Mouse (Mus musculus): ENCODE data around the gene Hrk. TPM values are rescaled to one million over a fixed set of nuclear protein-coding genes. Genes with fewer than 3 reads are reported as not detected.

Gene Hrk
- total RNA-seq (2021), result under 1 TPM; 0.50 TPM
- 0.20 and 0.53 TPM in 2 replicates for polyA plus RNA-seq (2012; rRNA removed)
- long read RNA-seq, full-length matches to known transcripts, result 2 of 2 reads
- long read RNA-seq, partial matches to known transcripts, result 0 of 2 reads
- long read RNA-seq, other reads (novel, unspliced or antisense), result 0 of 2 reads

DNA sequence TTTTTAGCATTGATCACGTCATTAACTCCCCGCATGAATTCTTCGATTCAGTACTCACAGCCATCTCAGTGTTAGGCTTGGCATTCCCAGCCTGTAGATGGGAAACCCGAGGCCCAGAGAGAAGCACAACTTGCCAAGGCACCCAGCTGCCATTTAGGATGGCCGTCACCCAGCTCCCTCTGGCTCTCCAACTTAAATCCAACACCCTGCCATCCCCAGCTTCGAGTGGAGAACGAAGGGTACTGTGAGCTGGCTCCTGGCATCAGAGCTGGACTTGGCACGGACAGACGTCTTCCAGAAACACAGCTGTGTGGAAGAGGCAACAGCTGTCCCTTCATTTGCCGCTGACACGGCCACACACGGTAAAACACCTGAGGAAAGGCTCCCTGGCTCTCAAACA is at the start of gene Hrk:
TSS of gene Hrk (plus strand) at position 68 of the 400 bp plus-strand sequence.
- no peak within 1 kb of the TSS for H3K4me3 ChIP-seq
- DNase-seq, result no peak
- no peaks in the 10 kb centered on the region for H3K4me1 ChIP-seq (ENCODE audit: control insufficient read depth, insufficient read depth, low read length)
- intact Hi-C loops (cut with DNase I), result no loop called here
- H3K9ac ChIP-seq (ENCODE audit: low read depth, low read length), result no peak within 1 kb of the TSS
- 56% methylated on average over 12 of the region's 12 CpGs for whole genome bisulfite sequencing
- no peaks in the 10 kb centered on the region for H3K79me2 ChIP-seq (replicated peaks; ENCODE audit: control insufficient read depth, insufficient read depth, low read length)
- H3K27ac ChIP-seq, result no peak within 1 kb of the TSS
- TF ChIP-seq EP300 (IDR thresholded peaks at IDR 0.05; ENCODE audit: insufficient read depth, low read depth, low read length), result no peak
- no peak for TF ChIP-seq POLR2A (IDR thresholded peaks at IDR 0.05; ENCODE audit: insufficient read depth, low read depth, low read length)
- TF ChIP-seq CTCF (IDR thresholded peaks at IDR 0.05), result no peak
- no peaks in the 10 kb centered on the region for H3K36me3 ChIP-seq (ENCODE audit: control insufficient read depth, insufficient read depth, low read length)
- H3K27me3 ChIP-seq (ENCODE audit: control insufficient read depth, insufficient read depth, low read length), result peaks cover 6% of the 10 kb centered on the region

- H3K27ac ChIP-seq, result no peak overlapping the region
- no peak overlapping the region for H3K4me3 ChIP-seq
- H3K27me3 ChIP-seq (ENCODE audit: control insufficient read depth, insufficient read depth, low read length), result no peaks in the 10 kb centered on the region
- peaks cover 2% of the 10 kb centered on the region; the same call in 1 of the 2 replicates for H3K79me2 ChIP-seq (replicated peaks; ENCODE audit: control insufficient read depth, insufficient read depth, low read length)
- intact Hi-C loops (cut with DNase I), result loop anchor here (5.0 kb wide), 1 partner anchor 39 kb away; the partner anchor contains the start of gene Fbxw8
- WGBS, result 92% methylated on average over 3 of the region's 3 CpGs
- peaks cover 1% of the 10 kb centered on the region; the same call in 1 of the 2 replicates for H3K36me3 ChIP-seq (ENCODE audit: control insufficient read depth, insufficient read depth, low read length)
- H3K4me1 ChIP-seq (ENCODE audit: control insufficient read depth, insufficient read depth, low read length), result peaks cover 3% of the 10 kb centered on the region
- no peak for TF ChIP-seq CTCF (IDR thresholded peaks at IDR 0.05)
- no peak for TF ChIP-seq EP300 (IDR thresholded peaks at IDR 0.05; ENCODE audit: insufficient read depth, low read depth, low read length)
- TF ChIP-seq POLR2A (IDR thresholded peaks at IDR 0.05; ENCODE audit: insufficient read depth, low read depth, low read length), result no peak
- no peak overlapping the region for H3K9ac ChIP-seq (ENCODE audit: low read depth, low read length)
- no peak for DNase-seq
Measured at GRCm38 (mm10) chr5:118118351-118118750, 46.1 kb upstream of the Hrk start.

DNA sequence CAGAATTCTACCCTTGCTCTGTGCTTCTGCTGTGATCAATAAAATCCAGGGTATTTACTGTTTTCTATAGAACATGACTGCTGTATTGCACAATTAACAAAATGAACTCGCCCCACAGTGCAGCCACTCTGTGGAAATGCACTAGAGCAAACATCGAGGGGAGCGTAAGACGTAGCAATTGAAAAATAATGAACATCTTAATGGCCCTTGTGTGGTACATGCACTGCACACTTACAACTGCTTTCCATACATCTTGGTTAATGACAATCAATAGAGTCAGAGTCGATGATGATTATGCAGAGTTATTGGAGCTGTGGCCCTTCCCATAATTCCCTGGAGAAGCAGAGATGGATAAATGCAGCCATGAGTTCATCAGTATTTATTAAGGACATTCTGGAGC is 45.5 kb upstream of the Hrk start:
- Histone ChIP-seq H3K79me2 (replicated peaks; ENCODE audit: control insufficient read depth, insufficient read depth, low read length) (peaks cover 2% of the 10 kb centered on the region), H3K9ac (ENCODE audit: low read depth, low read length) (no peak overlapping the region), H3K27me3 (ENCODE audit: control insufficient read depth, insufficient read depth, low read length) (no peaks in the 10 kb centered on the region), H3K27ac (no peak overlapping the region), H3K4me1 (ENCODE audit: control insufficient read depth, insufficient read depth, low read length) (peaks cover 5% of the 10 kb centered on the region), H3K4me3 (no peak overlapping the region), H3K36me3 (ENCODE audit: control insufficient read depth, insufficient read depth, low read length) (peaks cover 1% of the 10 kb centered on the region; the same call in 1 of the 2 replicates)
- TF ChIP-seq EP300 (IDR thresholded peaks at IDR 0.05; ENCODE audit: insufficient read depth, low read depth, low read length), result no peak
- no peak for TF ChIP-seq POLR2A (IDR thresholded peaks at IDR 0.05; ENCODE audit: insufficient read depth, low read depth, low read length)
- no peak for TF ChIP-seq CTCF (IDR thresholded peaks at IDR 0.05)
- DNase-seq, result no peak
- 99% methylated on average over 5 of the region's 5 CpGs for WGBS
- intact Hi-C loops (cut with DNase I), result loop anchor here (5.0 kb wide), 1 partner anchor 38 kb away; the partner anchor contains the start of gene Fbxw8

GRCm38 (mm10) chr5:118120670-118121069 is 43.8 kb upstream of the Hrk start:
- no peak for DNase-seq
- no peak overlapping the region for H3K27ac ChIP-seq
- H3K36me3 ChIP-seq (ENCODE audit: control insufficient read depth, insufficient read depth, low read length), result peaks cover 1% of the 10 kb centered on the region; the same call in 1 of the 2 replicates
- intact Hi-C loops (cut with DNase I), result no loop called here
- H3K79me2 ChIP-seq (replicated peaks; ENCODE audit: control insufficient read depth, insufficient read depth, low read length), result peaks cover 3% of the 10 kb centered on the region
- no peak overlapping the region for H3K9ac ChIP-seq (ENCODE audit: low read depth, low read length)
- H3K4me1 ChIP-seq (ENCODE audit: control insufficient read depth, insufficient read depth, low read length), result peaks cover 5% of the 10 kb centered on the region
- TF ChIP-seq EP300 (IDR thresholded peaks at IDR 0.05; ENCODE audit: insufficient read depth, low read depth, low read length), result no peak
- TF ChIP-seq POLR2A (IDR thresholded peaks at IDR 0.05; ENCODE audit: insufficient read depth, low read depth, low read length), result no peak
- TF ChIP-seq CTCF (IDR thresholded peaks at IDR 0.05), result no peak
- no peak overlapping the region for H3K4me3 ChIP-seq
- 68% methylated on average over 2 of the region's 2 CpGs for WGBS
- H3K27me3 ChIP-seq (ENCODE audit: control insufficient read depth, insufficient read depth, low read length), result no peaks in the 10 kb centered on the region

GRCm38 (mm10) chr5:118121928-118122327 is 42.5 kb upstream of the Hrk start:
- peaks cover 5% of the 10 kb centered on the region for H3K4me1 ChIP-seq (ENCODE audit: control insufficient read depth, insufficient read depth, low read length)
- intact Hi-C loops (cut with DNase I), result no loop called here

DNA sequence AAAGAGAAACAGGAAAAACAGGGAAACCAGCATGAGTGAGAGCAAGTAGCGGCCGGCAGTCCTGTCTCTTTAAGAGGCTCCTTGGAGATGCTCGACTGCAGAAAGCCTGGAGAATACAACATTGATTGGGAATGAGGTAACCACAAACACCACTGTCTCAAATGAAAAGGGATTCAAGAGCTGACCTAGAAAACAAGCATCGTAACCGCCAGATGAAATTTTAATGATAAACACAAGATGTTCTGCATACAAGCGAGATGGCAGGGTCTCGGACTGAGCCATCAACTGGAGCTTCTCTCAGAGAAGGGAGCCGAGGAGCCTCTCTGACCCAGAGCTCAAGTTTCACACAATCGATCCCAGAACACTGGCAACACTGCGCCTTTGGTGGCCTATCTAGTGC is 41.4 kb upstream of the Hrk start:
- Histone ChIP-seq H3K27ac (no peak overlapping the region), H3K9ac (ENCODE audit: low read depth, low read length) (no peak overlapping the region), H3K36me3 (ENCODE audit: control insufficient read depth, insufficient read depth, low read length) (peaks cover 1% of the 10 kb centered on the region; the same call in 1 of the 2 replicates), H3K4me3 (no peak overlapping the region), H3K27me3 (ENCODE audit: control insufficient read depth, insufficient read depth, low read length) (no peaks in the 10 kb centered on the region), H3K79me2 (replicated peaks; ENCODE audit: control insufficient read depth, insufficient read depth, low read length) (peaks cover 3% of the 10 kb centered on the region), H3K4me1 (ENCODE audit: control insufficient read depth, insufficient read depth, low read length) (peaks cover 6% of the 10 kb centered on the region)
- DNase-seq, result no peak
- intact Hi-C loops (cut with DNase I), result no loop called here
- WGBS, result 64% methylated on average over 10 of the region's 10 CpGs
- TF ChIP-seq CTCF (IDR thresholded peaks at IDR 0.05), result no peak
- TF ChIP-seq POLR2A (IDR thresholded peaks at IDR 0.05; ENCODE audit: insufficient read depth, low read depth, low read length), result no peak
- no peak for TF ChIP-seq EP300 (IDR thresholded peaks at IDR 0.05; ENCODE audit: insufficient read depth, low read depth, low read length)

More at GRCm38 (mm10) chr5:118121928-118122327, 42.5 kb upstream of the Hrk start:
- DNase-seq, result no peak
- Histone ChIP-seq H3K4me3 (no peak overlapping the region), H3K9ac (ENCODE audit: low read depth, low read length) (no peak overlapping the region), H3K27ac (no peak overlapping the region), H3K36me3 (ENCODE audit: control insufficient read depth, insufficient read depth, low read length) (peaks cover 1% of the 10 kb centered on the region; the same call in 1 of the 2 replicates), H3K79me2 (replicated peaks; ENCODE audit: control insufficient read depth, insufficient read depth, low read length) (peaks cover 3% of the 10 kb centered on the region), H3K27me3 (ENCODE audit: control insufficient read depth, insufficient read depth, low read length) (no peaks in the 10 kb centered on the region)
- WGBS, result 72% methylated on average over 4 of the region's 4 CpGs
- TF ChIP-seq POLR2A (IDR thresholded peaks at IDR 0.05; ENCODE audit: insufficient read depth, low read depth, low read length) (no peak), EP300 (IDR thresholded peaks at IDR 0.05; ENCODE audit: insufficient read depth, low read depth, low read length) (no peak), CTCF (IDR thresholded peaks at IDR 0.05) (no peak)

Data from heart, adult 2 months (tissue).